Mouse (Mus musculus): ENCODE measurements around the gene Nek6. TPM values are rescaled to one million over a fixed set of nuclear protein-coding genes. Genes with fewer than 3 reads are reported as not detected.

Nek6 gene
- polyA plus RNA-seq, 1 experiment = 15.0 TPM

GRCm38 (mm10) chr2:38571971-38572601, 60.6 kb downstream of the Nek6 start:
- 85% methylated on average over 23 of the region's 23 CpGs for WGBS
- Histone ChIP-seq H3K4me1 (ENCODE audit: control insufficient read depth, insufficient read depth, low read length) (no peaks in the 10 kb centered on the region), H3K27ac (ENCODE audit: insufficient read depth, low read depth, low read length) (no peak overlapping the region), H3K36me3 (ENCODE audit: control insufficient read depth, insufficient read depth, low read length) (no peaks in the 10 kb centered on the region), H3K4me3 (ENCODE audit: insufficient read depth, low read depth, low read length) (no peak overlapping the region), H3K27me3 (replicated peaks; ENCODE audit: control insufficient read depth, insufficient read depth, low read length) (no peaks in the 10 kb centered on the region)
- DNase-seq = no peak
- TF ChIP-seq POLR2A (IDR thresholded peaks at IDR 0.05; ENCODE audit: low read depth, low read length) = no peak
- TF ChIP-seq CTCF (conservative IDR thresholded peaks at IDR 0.05; ENCODE audit: insufficient read depth, insufficient read length, low read depth, low read length) = no peak

- 94% methylated on average over 2 of the region's 2 CpGs for WGBS
- DNase-seq = no peak
- no peak for TF ChIP-seq POLR2A (IDR thresholded peaks at IDR 0.05; ENCODE audit: low read depth, low read length)
- no peak for TF ChIP-seq CTCF (conservative IDR thresholded peaks at IDR 0.05; ENCODE audit: insufficient read depth, insufficient read length, low read depth, low read length)
- H3K27ac ChIP-seq (ENCODE audit: insufficient read depth, low read depth, low read length) = no peak overlapping the region
- H3K27me3 ChIP-seq (replicated peaks; ENCODE audit: control insufficient read depth, insufficient read depth, low read length) = no peaks in the 10 kb centered on the region
- no peaks in the 10 kb centered on the region for H3K36me3 ChIP-seq (ENCODE audit: control insufficient read depth, insufficient read depth, low read length)
- no peak overlapping the region for H3K4me3 ChIP-seq (ENCODE audit: insufficient read depth, low read depth, low read length)
- H3K4me1 ChIP-seq (ENCODE audit: control insufficient read depth, insufficient read depth, low read length) = no peaks in the 10 kb centered on the region
These were observed 63.3 kb downstream of the Nek6 start for GRCm38 (mm10) chr2:38574697-38575096.

GRCm38 (mm10) chr2:38578602-38579521, 67.4 kb downstream of the Nek6 start:
- Histone ChIP-seq H3K4me1 (ENCODE audit: control insufficient read depth, insufficient read depth, low read length) (no peaks in the 10 kb centered on the region), H3K27me3 (replicated peaks; ENCODE audit: control insufficient read depth, insufficient read depth, low read length) (no peaks in the 10 kb centered on the region), H3K36me3 (ENCODE audit: control insufficient read depth, insufficient read depth, low read length) (no peaks in the 10 kb centered on the region), H3K4me3 (ENCODE audit: insufficient read depth, low read depth, low read length) (no peak overlapping the region), H3K27ac (ENCODE audit: insufficient read depth, low read depth, low read length) (no peak overlapping the region)
- WGBS = 73% methylated on average over 13 of the region's 13 CpGs
- TF ChIP-seq CTCF (conservative IDR thresholded peaks at IDR 0.05; ENCODE audit: insufficient read depth, insufficient read length, low read depth, low read length) = no peak
- DNase-seq = no peak

GRCm38 (mm10) chr2:38579528-38579927, 68.1 kb downstream of the Nek6 start:
- 81% methylated on average over 1 of the region's 1 CpGs for WGBS
- no peaks in the 10 kb centered on the region for H3K27me3 ChIP-seq (replicated peaks; ENCODE audit: control insufficient read depth, insufficient read depth, low read length)
- no peaks in the 10 kb centered on the region for H3K4me1 ChIP-seq (ENCODE audit: control insufficient read depth, insufficient read depth, low read length)
- H3K36me3 ChIP-seq (ENCODE audit: control insufficient read depth, insufficient read depth, low read length) = no peaks in the 10 kb centered on the region
- H3K27ac ChIP-seq (ENCODE audit: insufficient read depth, low read depth, low read length) = no peak overlapping the region
- DNase-seq = no peak
- no peak overlapping the region for H3K4me3 ChIP-seq (ENCODE audit: insufficient read depth, low read depth, low read length)
- TF ChIP-seq POLR2A (IDR thresholded peaks at IDR 0.05; ENCODE audit: low read depth, low read length) (no peak), CTCF (conservative IDR thresholded peaks at IDR 0.05; ENCODE audit: insufficient read depth, insufficient read length, low read depth, low read length) (no peak)

GRCm38 (mm10) chr2:38583982-38584381, 72.5 kb downstream of the Nek6 start:
- 60% methylated on average over 2 of the region's 2 CpGs for WGBS
- TF ChIP-seq CTCF (conservative IDR thresholded peaks at IDR 0.05; ENCODE audit: insufficient read depth, insufficient read length, low read depth, low read length) = no peak
- TF ChIP-seq POLR2A (IDR thresholded peaks at IDR 0.05; ENCODE audit: low read depth, low read length) = no peak
- H3K27ac ChIP-seq (ENCODE audit: insufficient read depth, low read depth, low read length) = no peak overlapping the region

GRCm38 (mm10) chr2:38584514-38585378, 73.3 kb downstream of the Nek6 start:
- Histone ChIP-seq H3K27ac (ENCODE audit: insufficient read depth, low read depth, low read length) (no peak overlapping the region), H3K36me3 (ENCODE audit: control insufficient read depth, insufficient read depth, low read length) (no peaks in the 10 kb centered on the region), H3K4me1 (ENCODE audit: control insufficient read depth, insufficient read depth, low read length) (no peaks in the 10 kb centered on the region), H3K27me3 (replicated peaks; ENCODE audit: control insufficient read depth, insufficient read depth, low read length) (no peaks in the 10 kb centered on the region), H3K4me3 (ENCODE audit: insufficient read depth, low read depth, low read length) (no peak overlapping the region)
- TF ChIP-seq CTCF (conservative IDR thresholded peaks at IDR 0.05; ENCODE audit: insufficient read depth, insufficient read length, low read depth, low read length) = no peak
- TF ChIP-seq POLR2A (IDR thresholded peaks at IDR 0.05; ENCODE audit: low read depth, low read length) = no peak
- DNase-seq = no peak
- WGBS = 47% methylated on average over 13 of the region's 13 CpGs

More at GRCm38 (mm10) chr2:38583982-38584381, 72.5 kb downstream of the Nek6 start:
- Histone ChIP-seq H3K36me3 (ENCODE audit: control insufficient read depth, insufficient read depth, low read length) (no peaks in the 10 kb centered on the region), H3K27me3 (replicated peaks; ENCODE audit: control insufficient read depth, insufficient read depth, low read length) (no peaks in the 10 kb centered on the region), H3K4me3 (ENCODE audit: insufficient read depth, low read depth, low read length) (no peak overlapping the region), H3K4me1 (ENCODE audit: control insufficient read depth, insufficient read depth, low read length) (no peaks in the 10 kb centered on the region)
- no peak for DNase-seq
